Mouse (Mus musculus): ENCODE results near the gene Stac.

The Stac gene

GRCm38 (mm10) chr9:111587527-111587926 lies 102.6 kb downstream of the Stac start:
- no peak for DNase-seq

- no peak for DNase-seq
Observed at GRCm38 (mm10) chr9:111578784-111579183, 111.4 kb downstream of the Stac start.

GRCm38 (mm10) chr9:111577453-111577852 lies 112.7 kb downstream of the Stac start:
- no peak for DNase-seq

GRCm38 (mm10) chr9:111575889-111576288 lies 114.3 kb downstream of the Stac start:
- DNase-seq = no peak

GRCm38 (mm10) chr9:111573836-111574235 lies 116.3 kb downstream of the Stac start:
- no peak for DNase-seq

- no peak for DNase-seq
Observed at GRCm38 (mm10) chr9:111571619-111572018, 118.5 kb downstream of the Stac start.

GRCm38 (mm10) chr9:111564176-111564575 lies 126.0 kb downstream of the Stac start:
- no peak for DNase-seq

- DNase-seq = no peak
Observed at GRCm38 (mm10) chr9:111563226-111563625, 126.9 kb downstream of the Stac start.

GRCm38 (mm10) chr9:111562217-111562988 lies 127.7 kb downstream of the Stac start:
- DNase-seq = peak; percentile 17

- no peak for DNase-seq
Observed at GRCm38 (mm10) chr9:111556699-111557098, 133.4 kb downstream of the Stac start.

GRCm38 (mm10) chr9:111552865-111553264 lies 137.3 kb downstream of the Stac start:
- peak; percentile 16 for DNase-seq

GRCm38 (mm10) chr9:111551461-111552190 lies 138.5 kb downstream of the Stac start:
- no peak for DNase-seq

- no peak for DNase-seq
Observed at GRCm38 (mm10) chr9:111550963-111551321, 139.2 kb downstream of the Stac start.

- no peak for DNase-seq
Observed at GRCm38 (mm10) chr9:111550281-111550962, 139.7 kb downstream of the Stac start.

- peak; percentile 48 for DNase-seq
Observed at GRCm38 (mm10) chr9:111542663-111543062, 147.5 kb downstream of the Stac start.

GRCm38 (mm10) chr9:111535445-111536064 lies 154.6 kb downstream of the Stac start:
- no peak for DNase-seq

- no peak for DNase-seq
Observed at GRCm38 (mm10) chr9:111534744-111535423, 155.3 kb downstream of the Stac start.

- no peak for DNase-seq
Observed at GRCm38 (mm10) chr9:111523871-111524270, 166.3 kb downstream of the Stac start.

GRCm38 (mm10) chr9:111523111-111523510 lies 167.0 kb downstream of the Stac start:
- no peak for DNase-seq

- DNase-seq = no peak
Observed at GRCm38 (mm10) chr9:111522226-111522625, 167.9 kb downstream of the Stac start.

GRCm38 (mm10) chr9:111515536-111515935 lies 174.6 kb downstream of the Stac start:
- DNase-seq = no peak
